Mouse (Mus musculus) hindbrain, embryonic 10.5 days (tissue): ENCODE data around the gene Mak. TPM values are rescaled to one million over a fixed set of nuclear protein-coding genes. Genes with fewer than 3 reads are reported as not detected.
"Not testable (repeated sequence)": the region's sequence is repeated elsewhere in the genome, so short reads cannot be mapped to it uniquely, and the experiment has no call there.

Experiments used
- DNase-seq: peaks from one replicate; pipeline ENCODE4 v3.0.0-alpha.2; 2017; ENCODE audit warnings: low spot score
- H3K27ac ChIP-seq: fragments of 300-500 bp; sonication (generic); 2 replicates; pipeline ENCODE4 v1.5.1; 2016; ENCODE audit warnings: mild to moderate bottlenecking, moderate library complexity
- H3K27me3 ChIP-seq: fragments of 300-500 bp; sonication (generic); 2 replicates; pipeline ENCODE4 v1.6.1; 2016; ENCODE audit warnings: mild to moderate bottlenecking; ENCODE audit not compliant: poor library complexity, insufficient read depth, severe bottlenecking
- H3K36me3 ChIP-seq: fragments of 300-500 bp; sonication (generic); 2 replicates; pipeline ENCODE4 v1.6.1; 2016; ENCODE audit warnings: mild to moderate bottlenecking, moderate library complexity
- H3K4me1 ChIP-seq: fragments of 300-500 bp; sonication (generic); replicated peaks from 2 replicates; pipeline ENCODE4 v1.6.1; 2016; ENCODE audit warnings: mild to moderate bottlenecking
- H3K4me3 ChIP-seq: fragments of 300-500 bp; sonication (generic); 2 replicates; pipeline ENCODE4 v1.5.1; 2016; ENCODE audit warnings: mild to moderate bottlenecking, moderate library complexity
- H3K9me3 ChIP-seq: fragments of 300-500 bp; sonication (generic); 2 replicates; pipeline ENCODE4 v1.6.1; 2016; ENCODE audit warnings: mild to moderate bottlenecking, moderate library complexity
- WGBS: fragments of 180-500 bp; shearing (Covaris S2); methylation state at CpG from one replicate; pipeline ENCODE4 v1.1.7; 2016; 5-methylcytosine and 5-hydroxymethylcytosine counted together
- polyA plus RNA-seq: library from polyadenylated mRNA; unstranded; fragments of >200 nt; fragmentation: Nextera tagmentation; extraction: Ambion mirVana; gene quantifications from 2 replicates; pipeline ENCODE4 v1.2.1, GENCODE M21; 2016

Mak gene
- polyA plus RNA-seq, 1 experiment from 2014 or later: 1.8 TPM

DNA sequence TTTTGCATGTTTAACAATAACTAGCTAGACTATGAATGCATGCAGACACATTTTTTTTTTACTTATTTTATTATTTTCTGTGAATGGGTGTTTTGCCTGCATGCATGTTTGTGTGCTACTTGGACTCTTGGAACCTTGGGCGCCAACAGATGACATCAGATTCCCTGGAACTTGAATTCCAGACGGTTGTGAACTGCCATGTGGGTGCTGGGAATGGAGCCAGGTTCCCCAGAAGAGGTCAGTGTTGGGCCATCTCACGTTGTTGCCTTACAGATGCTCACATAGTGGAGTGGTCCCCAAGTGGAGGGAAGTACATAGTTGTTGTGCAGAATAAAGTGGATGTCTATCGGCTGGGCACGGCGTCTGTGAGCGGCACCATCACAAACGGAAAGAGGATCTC is 70.6 kb downstream of the Mak start:
- Histone ChIP-seq H3K4me1 (no peaks in the 10 kb centered on the region), H3K27me3 (no peaks in the 10 kb centered on the region), H3K36me3 (peaks cover 97% of the 10 kb centered on the region), H3K9me3 (no peaks in the 10 kb centered on the region), H3K27ac (no peak overlapping the region), H3K4me3 (no peak overlapping the region)
- 84% methylated on average over 8 of the region's 8 CpGs for WGBS
- no peak for DNase-seq

DNA sequence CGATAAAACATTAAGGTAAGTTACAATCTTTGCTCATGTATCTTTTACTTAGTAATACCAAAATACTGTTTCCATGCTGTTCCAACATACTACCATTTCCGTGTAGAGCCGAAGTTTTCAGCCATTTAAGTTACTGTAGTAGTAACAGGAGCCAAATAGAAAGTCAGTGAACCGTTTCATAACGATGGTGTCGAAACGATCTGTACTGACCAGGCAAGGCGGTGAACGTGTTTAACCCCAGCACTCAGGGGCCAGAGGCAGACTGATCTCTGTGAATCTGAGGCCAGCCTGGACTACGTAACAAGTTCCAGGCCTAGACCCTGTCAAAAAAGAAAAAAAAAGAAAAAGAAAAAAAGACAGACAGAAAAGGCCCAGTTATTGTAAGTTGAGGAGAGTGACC is 71.2 kb downstream of the Mak start:
- no peak for DNase-seq
- peaks cover 94% of the 10 kb centered on the region for H3K36me3 ChIP-seq

DNA sequence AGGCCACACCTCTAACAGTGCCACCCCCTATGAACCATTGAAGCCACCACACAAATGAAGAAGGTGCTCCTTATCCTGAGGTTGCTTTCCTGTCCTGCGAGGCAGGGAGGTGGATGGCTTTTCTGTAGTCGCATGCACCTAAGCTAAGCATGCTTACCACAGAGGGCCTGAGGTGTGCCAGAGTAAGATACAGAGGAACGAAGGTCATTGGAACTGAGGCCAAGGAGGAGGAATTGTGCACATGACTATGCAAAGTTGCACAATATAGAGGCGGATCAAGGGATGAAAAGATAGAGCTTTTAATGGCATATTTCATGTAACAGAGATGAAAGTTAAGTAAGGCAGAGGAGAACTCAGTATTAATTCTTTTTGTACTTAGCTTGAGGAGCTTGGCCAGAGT is 73.3 kb downstream of the Mak start:
- Histone ChIP-seq H3K27ac (no peak overlapping the region), H3K36me3 (peaks cover 78% of the 10 kb centered on the region), H3K4me3 (no peak overlapping the region), H3K27me3 (no peaks in the 10 kb centered on the region), H3K9me3 (no peaks in the 10 kb centered on the region), H3K4me1 (peaks cover 11% of the 10 kb centered on the region)
- no peak for DNase-seq
- WGBS: 96% methylated on average over 4 of the region's 4 CpGs

More for the DNA sequence above, 71.2 kb downstream of the Mak start:
- 95% methylated on average over 10 of the region's 10 CpGs for WGBS
- Histone ChIP-seq H3K27ac (no peak overlapping the region), H3K9me3 (no peaks in the 10 kb centered on the region), H3K4me3 (no peak overlapping the region), H3K27me3 (no peaks in the 10 kb centered on the region), H3K4me1 (no peaks in the 10 kb centered on the region)

DNA sequence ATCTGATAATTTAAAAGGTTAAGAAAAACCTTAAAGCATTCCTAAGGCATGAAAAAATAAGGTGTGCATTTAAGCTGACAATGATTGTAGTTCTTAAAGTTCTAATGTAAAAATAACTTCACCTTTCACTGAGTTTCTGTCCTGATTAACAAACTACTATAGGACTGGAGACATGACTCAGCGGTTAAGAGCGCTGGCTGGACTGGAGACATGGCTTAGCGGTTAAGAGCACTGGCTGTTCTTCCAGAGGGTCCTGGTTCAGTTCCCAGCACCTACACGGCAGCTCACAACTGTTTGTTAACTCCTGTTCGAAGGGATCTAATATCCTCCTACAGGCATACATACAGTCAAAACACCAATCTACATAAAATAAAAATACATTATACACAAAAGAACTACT is 77.5 kb downstream of the Mak start:
- DNase-seq: no peak
- Histone ChIP-seq H3K36me3 (peaks cover 35% of the 10 kb centered on the region), H3K9me3 (no peaks in the 10 kb centered on the region), H3K4me1 (peaks cover 18% of the 10 kb centered on the region), H3K4me3 (peak overlapping the region; percentile 76), H3K27ac (no peak overlapping the region), H3K27me3 (no peaks in the 10 kb centered on the region)
- 88% methylated on average over 5 of the region's 5 CpGs for WGBS

DNA sequence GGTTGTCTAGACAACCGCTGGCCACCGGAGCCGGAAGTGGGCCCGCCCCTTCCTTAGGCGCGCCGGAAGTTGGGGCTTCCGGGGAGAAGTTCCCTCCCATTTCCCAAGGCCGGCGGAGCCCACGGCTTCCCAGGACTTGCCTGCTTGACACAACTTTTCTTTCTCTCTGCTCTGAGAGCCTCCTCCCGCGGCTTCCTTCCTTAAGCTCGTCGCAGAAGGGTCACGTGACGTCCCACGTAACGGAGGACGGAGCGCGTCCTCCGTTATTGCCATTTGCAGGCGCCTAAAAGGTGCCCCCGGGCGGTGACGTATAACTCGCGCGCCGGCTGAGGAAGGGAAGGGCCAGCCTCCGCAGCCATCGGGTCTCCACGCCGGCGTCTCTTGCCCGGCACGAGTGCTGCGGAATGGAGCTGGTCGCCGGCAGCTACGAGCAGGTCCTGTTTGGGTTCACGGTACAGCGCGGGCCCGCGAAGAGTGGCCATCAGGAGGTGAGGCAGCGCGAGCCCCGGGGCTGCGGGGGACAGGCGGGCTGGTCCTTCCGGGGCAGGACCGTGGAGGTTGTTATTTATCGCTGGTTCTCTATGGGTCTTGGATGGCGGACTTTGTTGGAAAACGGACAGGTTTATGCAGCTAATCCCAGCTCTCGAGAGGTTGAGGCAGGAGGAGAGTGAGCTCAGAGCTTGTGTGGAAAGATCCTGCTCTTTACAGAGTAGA is 78.4 kb downstream of the Mak start, which contains the start of gene Pak1ip1:
Pak1ip1 (plus strand) TSS at position 98 of the 714 bp plus-strand sequence.
- H3K27ac ChIP-seq: peak within 1 kb of the TSS; percentile 94
- H3K27me3 ChIP-seq: no peaks in the 10 kb centered on the region
- peaks cover 18% of the 10 kb centered on the region for H3K4me1 ChIP-seq
- peak within 1 kb of the TSS; percentile 76 for H3K4me3 ChIP-seq
- under 1% methylated on average over 58 of the region's 58 CpGs for WGBS
- H3K36me3 ChIP-seq: peaks cover 26% of the 10 kb centered on the region
- H3K9me3 ChIP-seq: no peaks in the 10 kb centered on the region
- peak; percentile 92 for DNase-seq

DNA sequence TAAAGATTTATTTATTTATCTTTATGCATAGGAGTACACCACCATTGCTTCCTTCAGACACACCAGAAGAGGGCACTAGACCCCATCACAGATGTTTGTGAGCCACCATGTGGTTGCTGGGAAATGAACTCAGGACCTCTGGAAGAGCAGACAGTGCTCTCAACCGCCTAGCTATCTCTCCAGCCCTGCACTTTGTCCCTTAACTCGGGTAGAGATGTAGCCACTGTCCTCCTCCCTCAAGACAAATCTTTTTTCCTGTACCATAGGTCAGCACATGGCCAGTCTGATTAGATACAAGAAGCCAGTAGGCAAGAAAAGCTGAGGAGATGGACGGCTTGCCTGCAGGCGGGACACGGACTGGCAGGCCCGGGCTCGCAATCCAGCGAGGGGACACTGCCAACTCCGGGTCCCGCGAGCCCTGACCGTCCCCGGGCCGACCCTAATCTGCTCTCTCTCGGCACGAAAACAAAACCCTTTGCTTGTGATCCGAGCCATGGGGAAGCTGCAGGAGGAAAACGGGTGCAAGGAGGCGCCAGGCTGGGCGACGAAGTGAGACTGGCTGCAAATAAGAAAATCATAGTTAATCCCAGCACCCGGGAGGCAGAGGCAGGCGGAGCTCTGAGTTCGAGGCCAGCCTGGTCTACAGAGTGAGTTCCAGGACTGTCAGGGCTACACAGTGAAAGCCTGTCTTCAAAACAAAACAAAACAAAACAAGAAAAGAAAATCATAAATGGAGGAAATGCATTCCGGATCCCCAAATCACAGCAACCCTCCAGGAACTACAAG is 79.2 kb downstream of the Mak start:
- peaks cover 18% of the 10 kb centered on the region for H3K4me1 ChIP-seq
- DNase-seq: peak; percentile 46
- peaks cover 19% of the 10 kb centered on the region for H3K36me3 ChIP-seq
- no peaks in the 10 kb centered on the region for H3K9me3 ChIP-seq
- H3K4me3 ChIP-seq: peak overlapping the region; percentile 76
- no peaks in the 10 kb centered on the region for H3K27me3 ChIP-seq
- H3K27ac ChIP-seq: peak overlapping the region; percentile 94
- WGBS: 2% methylated on average over 25 of the region's 25 CpGs

DNA sequence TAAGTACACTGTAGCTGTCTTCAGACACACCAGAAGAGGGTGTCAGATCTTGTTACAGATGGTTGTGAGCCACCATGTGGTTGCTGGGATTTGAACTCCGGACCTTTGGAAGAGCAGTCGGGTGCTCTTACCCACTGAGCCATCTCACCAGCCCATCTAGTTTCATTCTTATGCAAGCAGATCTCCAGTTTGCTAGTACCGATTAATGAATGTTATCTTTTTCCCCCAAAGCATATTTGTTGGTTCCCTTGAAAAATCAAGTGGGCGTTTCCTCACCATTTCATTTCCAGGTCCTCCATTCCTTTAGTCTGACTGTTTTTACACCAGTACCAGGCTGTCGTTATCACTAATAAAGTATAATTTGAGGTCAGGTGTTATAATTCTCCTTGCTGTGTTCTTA is 81.0 kb downstream of the Mak start:
- not testable (repeated sequence) for H3K27ac ChIP-seq, DNase-seq, H3K9me3 ChIP-seq, H3K36me3 ChIP-seq, H3K27me3 ChIP-seq, H3K4me3 ChIP-seq
- WGBS: 92% methylated on average over 5 of the region's 5 CpGs
- peaks cover 30% of the 10 kb centered on the region for H3K4me1 ChIP-seq

DNA sequence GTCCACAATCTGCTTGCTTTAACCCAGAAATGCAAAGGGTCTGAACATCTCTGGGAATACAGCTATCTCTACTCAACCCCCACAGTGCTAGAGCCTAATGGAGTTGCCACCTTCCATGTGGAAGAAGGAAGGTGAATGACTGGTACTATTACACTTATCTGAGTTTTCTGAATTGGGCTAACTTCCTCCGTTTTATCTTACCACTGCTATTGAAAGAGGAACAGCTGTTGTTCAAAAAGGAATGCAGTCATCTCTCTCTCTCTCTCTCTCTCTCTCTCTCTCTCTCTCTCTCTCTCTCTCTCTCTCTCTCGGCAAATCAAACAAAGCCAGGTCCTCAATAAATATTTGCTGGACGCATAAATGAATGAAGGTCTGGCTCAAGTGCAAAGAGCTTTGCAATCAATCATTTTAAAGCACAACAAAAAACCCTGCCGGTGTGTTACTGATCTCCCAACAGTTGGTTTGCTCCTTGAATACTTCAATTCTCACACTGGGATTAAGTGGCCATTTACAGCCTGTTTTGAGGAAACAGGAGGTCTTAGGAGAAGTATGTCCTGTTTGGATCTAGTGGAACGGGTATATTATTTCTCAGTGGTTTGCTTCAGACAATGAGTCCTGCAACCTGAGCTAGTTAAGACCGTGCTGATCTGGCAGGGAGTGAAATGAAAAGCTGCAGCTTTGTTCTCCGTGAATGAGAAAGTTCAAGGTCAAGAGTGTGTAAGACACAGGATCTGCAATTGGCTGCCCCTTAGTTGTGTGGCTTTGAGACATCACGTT is 84.8 kb downstream of the Mak start:
- Histone ChIP-seq H3K4me3 (no peak overlapping the region), H3K27ac (0 out of 2 replicates have a peak overlapping the region, but pooled peaks have one; percentile 23), H3K36me3 (no peaks in the 10 kb centered on the region), H3K4me1 (0 out of 2 replicates have a peak, but pooled peaks cover 12% of the 10 kb centered on the region), H3K27me3 (no peaks in the 10 kb centered on the region; the same call in 1 of the 2 replicates), H3K9me3 (no peaks in the 10 kb centered on the region)
- no peak for DNase-seq
- 49% methylated on average over 8 of the region's 8 CpGs for WGBS

DNA sequence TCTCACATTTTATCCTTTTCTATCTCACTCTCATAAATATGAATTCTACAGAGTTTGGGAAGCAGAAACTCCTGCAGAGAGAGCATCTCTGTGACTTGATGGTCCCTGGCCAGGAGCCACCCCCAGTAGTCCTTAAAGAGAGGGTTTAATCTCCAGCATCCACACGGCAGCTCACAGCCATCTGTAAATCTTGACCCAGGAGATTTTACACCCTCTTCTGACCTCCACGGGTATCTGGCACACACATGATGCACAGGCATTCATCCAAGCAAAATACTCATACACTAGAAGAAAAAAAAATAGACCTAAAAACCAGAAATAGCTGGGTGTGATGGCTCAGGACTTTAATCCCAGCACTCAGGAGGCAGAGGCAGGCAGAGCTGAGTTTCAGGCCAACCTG is 91.1 kb downstream of the Mak start:
- no peak for DNase-seq
- 77% methylated on average over 2 of the region's 2 CpGs for WGBS
- H3K27ac ChIP-seq: no peak overlapping the region
- no peak overlapping the region for H3K4me3 ChIP-seq
- H3K9me3 ChIP-seq: no peaks in the 10 kb centered on the region
- H3K36me3 ChIP-seq: no peaks in the 10 kb centered on the region
- H3K4me1 ChIP-seq: no peaks in the 10 kb centered on the region
- H3K27me3 ChIP-seq: no peaks in the 10 kb centered on the region; the same call in 1 of the 2 replicates

DNA sequence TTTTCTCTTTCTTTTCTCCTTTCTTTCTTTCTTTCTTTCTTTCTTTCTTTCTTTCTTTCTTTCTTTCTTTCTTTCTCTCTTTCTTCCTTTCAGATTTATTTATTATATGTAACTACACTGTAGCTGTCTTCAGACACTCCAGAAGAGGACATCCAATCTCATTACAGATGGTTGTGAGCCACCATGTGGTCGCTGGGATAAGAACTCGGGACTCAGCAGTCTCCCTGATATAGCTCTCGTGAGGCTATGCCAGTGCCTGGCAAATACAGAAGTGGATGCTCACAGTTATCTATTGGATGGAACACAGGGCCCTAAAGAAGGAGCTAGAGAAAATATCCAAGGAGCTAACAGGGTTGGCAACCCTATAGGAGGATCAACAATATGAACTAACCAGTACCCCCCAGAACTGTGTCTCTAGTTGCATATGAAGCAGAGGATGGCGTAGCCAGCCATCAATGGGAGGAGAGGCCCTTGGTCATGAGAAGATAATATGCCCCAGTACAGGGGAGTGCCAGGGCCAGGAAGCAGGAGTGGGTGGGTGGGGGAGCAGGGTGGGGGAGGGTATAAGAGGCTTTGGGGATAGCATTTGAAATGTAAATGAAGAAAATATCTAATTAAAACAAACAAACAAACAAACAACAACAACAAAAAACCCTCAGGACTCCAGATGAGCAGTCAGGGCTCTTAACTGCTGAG is 91.8 kb downstream of the Mak start:
- not testable (repeated sequence) for H3K36me3 ChIP-seq, H3K4me1 ChIP-seq, H3K27ac ChIP-seq, H3K9me3 ChIP-seq, DNase-seq, H3K4me3 ChIP-seq, H3K27me3 ChIP-seq
- 70% methylated on average over 4 of the region's 4 CpGs for WGBS

DNA sequence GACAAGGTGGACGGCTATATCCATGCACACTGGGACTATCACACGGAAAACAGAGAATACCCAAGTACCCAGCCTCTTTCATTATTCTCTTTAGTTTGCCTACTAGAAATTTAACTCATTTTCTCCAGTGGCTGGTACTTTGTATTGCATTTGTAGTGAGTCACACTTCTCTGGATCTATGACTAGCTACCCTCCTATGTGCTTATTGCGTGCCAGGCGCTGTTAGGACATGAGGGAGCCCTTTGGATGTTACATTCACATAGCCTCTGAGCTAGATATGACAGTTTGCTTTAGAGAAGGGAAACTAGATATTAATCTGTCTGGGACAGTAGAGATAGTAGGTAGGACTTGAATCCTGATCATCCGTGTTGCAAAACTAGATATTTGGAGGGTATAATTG is 93.4 kb downstream of the Mak start:
- no peak for DNase-seq
- Histone ChIP-seq H3K9me3 (no peaks in the 10 kb centered on the region), H3K27ac (no peak overlapping the region), H3K36me3 (no peaks in the 10 kb centered on the region), H3K27me3 (no peaks in the 10 kb centered on the region; the same call in 1 of the 2 replicates), H3K4me1 (no peaks in the 10 kb centered on the region), H3K4me3 (no peak overlapping the region)
- 93% methylated on average over 5 of the region's 5 CpGs for WGBS

DNA sequence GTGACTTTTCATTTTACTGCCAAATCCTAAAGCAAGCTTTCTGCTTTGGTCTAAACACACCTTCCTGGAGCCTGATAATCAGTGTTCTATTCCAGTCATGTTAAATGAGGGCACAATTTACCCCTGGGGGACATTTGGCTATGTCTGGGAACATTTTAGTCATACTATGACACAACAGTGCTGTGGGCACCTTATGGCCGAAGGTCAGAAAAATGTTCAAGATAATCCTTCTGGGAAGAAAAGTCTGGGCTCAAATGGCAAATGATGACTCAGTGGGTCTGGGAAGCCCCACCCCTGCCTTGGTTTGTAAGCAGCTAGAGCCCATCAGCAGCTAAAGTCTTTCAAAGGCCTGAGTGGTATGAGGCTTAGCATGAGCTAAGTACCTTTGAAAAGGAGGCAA is 96.7 kb downstream of the Mak start:
- Histone ChIP-seq H3K27ac (no peak overlapping the region), H3K36me3 (no peaks in the 10 kb centered on the region), H3K27me3 (no peaks in the 10 kb centered on the region), H3K4me3 (no peak overlapping the region), H3K9me3 (no peaks in the 10 kb centered on the region), H3K4me1 (no peaks in the 10 kb centered on the region)
- 89% methylated on average over 1 of the region's 1 CpGs for WGBS
- DNase-seq: no peak
